Mouse (Mus musculus): ENCODE measurements around the gene Myh11.

DNA sequence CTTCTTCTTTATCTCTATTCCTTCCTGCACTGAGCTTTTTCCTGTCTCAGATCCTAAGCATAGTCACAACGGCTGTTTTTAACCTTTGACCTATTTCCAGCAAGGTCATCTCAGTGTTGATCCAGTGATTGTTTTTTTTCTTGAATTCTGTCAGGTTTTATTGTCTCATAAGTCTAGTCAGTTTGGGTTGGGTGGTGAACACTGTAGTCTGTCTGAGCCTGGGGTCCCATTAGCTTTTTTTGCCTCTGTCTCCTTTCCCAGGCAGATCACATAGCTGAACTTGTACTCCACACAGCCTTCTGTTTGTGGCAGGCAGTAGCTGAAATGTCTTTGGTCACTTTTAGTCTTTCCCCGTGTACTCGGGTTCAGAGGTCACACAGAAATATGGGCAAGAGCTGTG, 113.1 kb downstream of the Myh11 start:
- TF ChIP-seq GATA1 (IDR thresholded peaks at IDR 0.05; ENCODE audit: borderline replicate concordance, low read length) (no peak), FLI1 (IDR thresholded peaks at IDR 0.05; ENCODE audit: low read length) (no peak)
